Mouse (Mus musculus) lung, postnatal 0 days (tissue): ENCODE data around the gene Kcmf1.

Source experiments
- CTCF ChIP-seq: IDR thresholded peaks from 2 replicates; pipeline ENCODE4 v1.5.1; 2016; ENCODE audit warnings: antibody characterized with exemption, mild to moderate bottlenecking
- EP300 ChIP-seq: IDR thresholded peaks from 2 replicates; pipeline ENCODE4 v1.6.1; 2016; ENCODE audit warnings: antibody characterized with exemption, mild to moderate bottlenecking, control low read depth

DNA sequence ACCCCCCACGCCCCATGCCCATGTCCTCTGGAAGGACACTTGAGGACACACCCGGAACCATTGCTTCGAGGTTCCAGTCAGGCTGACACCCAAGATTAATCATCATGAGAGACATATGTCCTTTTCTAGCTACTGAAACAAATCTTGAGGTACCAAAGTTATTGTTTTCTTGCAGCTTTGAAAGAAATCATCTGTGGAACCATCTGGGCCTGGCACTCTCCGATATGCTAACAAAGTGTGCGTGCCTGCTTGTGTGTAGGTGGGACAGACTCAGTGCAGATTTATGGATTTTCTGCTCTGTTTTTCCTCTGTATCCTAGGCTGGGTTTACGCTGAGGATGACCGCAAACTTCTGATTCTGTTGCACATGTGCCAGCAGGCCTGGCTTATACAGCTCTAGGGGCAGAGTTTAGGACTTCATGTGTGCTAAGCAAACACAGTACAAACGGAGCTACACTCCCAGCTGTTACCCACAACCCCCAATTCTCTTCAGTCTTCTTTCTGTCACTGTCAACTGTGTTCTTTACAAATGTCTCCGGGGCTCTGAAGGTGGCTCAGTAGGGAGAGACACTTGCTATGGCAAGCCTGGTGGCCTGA, 49.5 kb upstream of the Kcmf1 start:
- TF ChIP-seq CTCF, result no peak
- TF ChIP-seq EP300, result no peak
